Mouse (Mus musculus): ENCODE measurements around the gene Erg. TPM values are rescaled to one million over a fixed set of nuclear protein-coding genes. Genes with fewer than 3 reads are reported as not detected.

Erg gene
- total RNA-seq, 2 experiments from 2014 or later = 6.6 to 6.7 TPM

DNA sequence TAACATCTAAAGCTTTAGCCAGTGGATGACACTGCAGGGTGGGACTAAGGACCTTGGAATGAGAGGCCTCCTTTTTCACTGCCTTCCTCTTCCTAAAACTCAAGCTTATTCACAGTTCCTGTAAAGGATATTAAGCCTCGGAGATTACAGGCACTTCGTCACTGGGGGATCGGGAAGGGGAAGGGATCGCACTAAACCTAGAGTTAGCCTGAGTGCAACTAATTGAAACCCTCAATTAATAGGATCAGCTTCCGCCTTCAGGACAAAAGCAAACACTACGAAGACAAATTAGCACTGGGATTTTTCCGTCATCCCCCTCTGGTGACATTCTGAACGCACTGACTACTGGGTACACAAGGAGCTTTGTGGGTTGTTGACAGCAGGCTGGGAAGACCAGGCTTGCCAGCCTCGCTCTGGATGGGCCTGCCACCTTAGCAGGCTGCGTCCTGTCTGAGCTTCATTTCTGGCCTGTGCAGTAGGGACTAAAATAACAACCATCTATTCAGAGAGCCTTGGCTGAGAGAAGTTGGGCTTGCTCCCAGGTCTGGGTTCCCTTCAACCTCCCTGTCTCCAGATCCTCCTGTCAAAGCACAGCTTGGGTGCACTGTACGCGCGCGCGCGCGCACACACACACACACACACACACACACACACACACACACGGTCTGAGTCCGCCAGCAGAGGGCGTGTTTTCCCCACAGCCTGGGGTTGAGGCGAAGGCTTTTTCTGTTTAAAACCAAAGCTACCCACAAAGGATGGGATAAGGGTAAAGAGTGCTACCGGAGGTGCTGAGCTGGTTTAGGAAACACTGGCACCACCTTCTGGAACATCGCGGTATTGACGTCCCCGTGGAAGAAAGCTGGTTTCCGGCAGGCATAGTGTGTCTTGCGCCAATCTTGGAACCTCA lies 245.3 kb downstream of the Erg start:
- intact Hi-C loops (cut with DNase I) = loop anchor here (1.0 kb wide), 1 partner anchor 145 kb away; no protein-coding TSS in a partner anchor
- peak; percentile 80 to 83 for DNase-seq (ENCODE audit: low spot score in 2 of 2)

DNA sequence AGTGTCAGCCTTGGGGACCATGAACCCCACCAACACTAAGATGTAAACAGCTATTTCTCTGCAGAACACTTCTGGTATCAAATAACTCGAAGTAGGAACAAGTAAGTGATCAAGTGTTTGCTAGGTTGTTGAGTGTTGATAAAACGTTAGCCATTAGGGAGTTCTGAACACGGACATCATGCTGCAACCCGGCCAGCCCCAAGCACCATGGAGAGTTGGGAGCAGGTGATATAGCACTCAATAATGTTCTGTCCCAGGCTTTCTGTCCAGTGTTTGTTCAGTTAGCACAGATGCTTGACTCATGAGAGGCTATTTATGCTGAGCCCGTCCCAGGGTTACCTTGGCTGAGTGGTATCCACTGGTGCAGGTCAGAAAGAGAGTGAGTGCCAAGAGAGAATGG lies 254.2 kb downstream of the Erg start:
- intact Hi-C loops (cut with DNase I) = no loop called here
- DNase-seq (ENCODE audit: low spot score in 2 of 2) = no peak

DNA sequence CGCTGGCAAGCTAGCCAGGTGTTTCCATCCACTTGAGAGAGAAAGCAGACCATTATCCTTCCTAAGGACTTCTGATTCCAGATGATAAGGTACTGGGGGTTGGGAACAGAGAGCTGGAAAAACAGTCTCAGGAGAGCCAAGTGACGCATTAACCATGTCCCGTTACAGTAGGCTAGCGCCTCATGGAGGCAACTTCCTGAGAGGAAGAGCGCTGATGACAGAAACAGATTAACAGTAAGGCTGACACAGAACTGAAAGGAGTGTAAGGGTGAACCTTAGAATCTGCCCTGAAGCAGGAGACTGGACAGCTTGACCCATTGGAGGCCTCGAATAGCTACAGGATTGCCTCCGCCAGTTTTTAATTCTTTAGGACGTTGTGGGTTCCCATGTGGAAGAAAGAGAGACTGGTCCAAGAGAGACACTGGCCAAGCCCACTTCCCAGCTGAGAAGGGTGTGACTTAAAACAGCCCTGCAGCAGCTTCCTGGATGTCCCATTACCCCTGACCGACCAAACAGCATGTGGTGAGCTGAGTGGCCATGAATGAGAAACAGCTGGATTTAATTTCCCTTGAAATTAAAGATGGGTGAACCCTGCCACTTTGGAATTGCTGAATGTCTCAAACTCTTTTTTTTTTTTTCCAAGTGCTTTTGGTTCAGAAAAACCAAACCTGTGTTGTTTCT lies 264.3 kb downstream of the Erg start:
- intact Hi-C loops (cut with DNase I) = no loop called here
- DNase-seq (ENCODE audit: low spot score in 2 of 2) = no peak

Other genes with a start within 250 kb of the Erg start
- gene Ets2, start 115.5 kb upstream of the Erg start, total RNA-seq (2021) = 10 to 100 TPM; 68.0 to 79.8 TPM

Data from left cerebral cortex, postnatal 36 days (tissue).